Mouse (Mus musculus): ENCODE results near the gene Klrk1. TPM values are rescaled to one million over a fixed set of nuclear protein-coding genes. Genes with fewer than 3 reads are reported as not detected.
"Not testable (repeated sequence)": the region's sequence is repeated elsewhere in the genome, so short reads cannot be mapped to it uniquely, and the experiment has no call there.

The Klrk1 gene
- polyA plus RNA-seq (2014; fragmentation: Nextera tagmentation; extraction: Ambion mirVana) = 0.19 and 0.43 TPM in 2 replicates

GRCm38 (mm10) chr6:129623735-129624134 is at the start of gene Klrk1:
Gene Klrk1, minus strand, starts transcription at chr6:129623864.
- ATAC-seq (replicated peaks; ENCODE audit: low FRiP score, low TSS enrichment, low read depth) (no peak), DNase-seq (ENCODE audit: low spot score) (no peak)
- Histone ChIP-seq H3K27me3 (replicated peaks; ENCODE audit: control insufficient read depth, insufficient read depth, low read length) (no peaks in the 10 kb centered on the region), H3K27ac (ENCODE audit: low read depth) (no peak within 1 kb of the TSS), H3K4me2 (ENCODE audit: low read length) (no peak within 1 kb of the TSS), H3K4me1 (replicated peaks; ENCODE audit: control insufficient read depth, insufficient read depth, low read length) (no peaks in the 10 kb centered on the region), H3K4me3 (ENCODE audit: low read depth, low read length) (no peak within 1 kb of the TSS), H3K9ac (ENCODE audit: low read length) (no peak within 1 kb of the TSS), H3K9me3 (ENCODE audit: control insufficient read depth, low read length) (no peaks in the 10 kb centered on the region), H3K36me3 (ENCODE audit: control insufficient read depth, insufficient read depth, low read length) (no peaks in the 10 kb centered on the region)
- 80% methylated on average over 4 of the region's 4 CpGs for WGBS

GRCm38 (mm10) chr6:129661301-129661700 is 37.6 kb upstream of the Klrk1 start:
- not testable (repeated sequence) for H3K4me3 ChIP-seq (ENCODE audit: low read depth, low read length); H3K27ac ChIP-seq (ENCODE audit: low read depth); H3K9ac ChIP-seq (ENCODE audit: low read length); ATAC-seq (replicated peaks; ENCODE audit: low FRiP score, low TSS enrichment, low read depth); H3K36me3 ChIP-seq (ENCODE audit: control insufficient read depth, insufficient read depth, low read length); H3K4me2 ChIP-seq (ENCODE audit: low read length); H3K9me3 ChIP-seq (ENCODE audit: control insufficient read depth, low read length); H3K27me3 ChIP-seq (replicated peaks; ENCODE audit: control insufficient read depth, insufficient read depth, low read length); DNase-seq (ENCODE audit: low spot score); H3K4me1 ChIP-seq (replicated peaks; ENCODE audit: control insufficient read depth, insufficient read depth, low read length)
- no CpG with 5 or more reads among the region's 3 CpGs for WGBS

- 76% methylated on average over 4 of the region's 4 CpGs for WGBS
- not testable (repeated sequence) for H3K4me1 ChIP-seq (replicated peaks; ENCODE audit: control insufficient read depth, insufficient read depth, low read length); H3K4me2 ChIP-seq (ENCODE audit: low read length); ATAC-seq (replicated peaks; ENCODE audit: low FRiP score, low TSS enrichment, low read depth); H3K36me3 ChIP-seq (ENCODE audit: control insufficient read depth, insufficient read depth, low read length); H3K9me3 ChIP-seq (ENCODE audit: control insufficient read depth, low read length); H3K27me3 ChIP-seq (replicated peaks; ENCODE audit: control insufficient read depth, insufficient read depth, low read length); H3K9ac ChIP-seq (ENCODE audit: low read length); H3K4me3 ChIP-seq (ENCODE audit: low read depth, low read length); DNase-seq (ENCODE audit: low spot score); H3K27ac ChIP-seq (ENCODE audit: low read depth)
Measured at GRCm38 (mm10) chr6:129660589-129660988, 36.9 kb upstream of the Klrk1 start, which contains the start of gene Klrc2. Gene Klrc2, minus strand, starts transcription at chr6:129660689.

GRCm38 (mm10) chr6:129644054-129644453 is 20.4 kb upstream of the Klrk1 start:
- not testable (repeated sequence) for H3K27ac ChIP-seq (ENCODE audit: low read depth); ATAC-seq (replicated peaks; ENCODE audit: low FRiP score, low TSS enrichment, low read depth); DNase-seq (ENCODE audit: low spot score); H3K4me3 ChIP-seq (ENCODE audit: low read depth, low read length); H3K9me3 ChIP-seq (ENCODE audit: control insufficient read depth, low read length); H3K9ac ChIP-seq (ENCODE audit: low read length); H3K4me1 ChIP-seq (replicated peaks; ENCODE audit: control insufficient read depth, insufficient read depth, low read length); H3K4me2 ChIP-seq (ENCODE audit: low read length); H3K27me3 ChIP-seq (replicated peaks; ENCODE audit: control insufficient read depth, insufficient read depth, low read length); H3K36me3 ChIP-seq (ENCODE audit: control insufficient read depth, insufficient read depth, low read length)
- 75% methylated on average over 1 of the region's 3 CpGs for WGBS

DNA sequence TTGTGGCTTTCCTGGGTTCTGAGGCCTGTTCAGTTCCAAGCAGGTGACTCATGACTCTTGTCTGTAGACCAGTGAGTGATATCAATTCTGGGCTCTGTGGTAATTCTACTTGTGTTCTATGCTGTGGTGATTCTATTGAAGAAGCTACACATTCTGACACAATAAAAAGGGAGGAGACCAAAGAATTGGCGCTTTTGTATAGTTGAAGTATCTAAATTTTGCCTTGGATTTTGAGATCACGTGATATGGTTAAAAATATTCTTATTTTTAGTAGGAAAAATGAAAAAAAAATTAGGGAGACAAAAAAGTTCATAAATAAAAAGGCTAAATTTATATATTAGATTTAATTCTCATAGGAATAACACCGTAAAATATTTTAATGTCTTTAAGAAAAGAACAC is 19.6 kb upstream of the Klrk1 start, which contains the start of gene Klrc3:
TSS of gene Klrc3 (minus strand) at position 101 of the 400 bp plus-strand sequence.
- H3K9me3 ChIP-seq (ENCODE audit: control insufficient read depth, low read length); H3K27me3 ChIP-seq (replicated peaks; ENCODE audit: control insufficient read depth, insufficient read depth, low read length); H3K9ac ChIP-seq (ENCODE audit: low read length); H3K4me3 ChIP-seq (ENCODE audit: low read depth, low read length); H3K36me3 ChIP-seq (ENCODE audit: control insufficient read depth, insufficient read depth, low read length); H3K4me1 ChIP-seq (replicated peaks; ENCODE audit: control insufficient read depth, insufficient read depth, low read length); H3K4me2 ChIP-seq (ENCODE audit: low read length); H3K27ac ChIP-seq (ENCODE audit: low read depth); ATAC-seq (replicated peaks; ENCODE audit: low FRiP score, low TSS enrichment, low read depth); DNase-seq (ENCODE audit: low spot score): not testable (repeated sequence)
- WGBS = 80% methylated on average over 3 of the region's 3 CpGs

GRCm38 (mm10) chr6:129631046-129631445 is 7.4 kb upstream of the Klrk1 start:
- not testable (repeated sequence) for H3K36me3 ChIP-seq (ENCODE audit: control insufficient read depth, insufficient read depth, low read length); DNase-seq (ENCODE audit: low spot score); H3K4me2 ChIP-seq (ENCODE audit: low read length); H3K9me3 ChIP-seq (ENCODE audit: control insufficient read depth, low read length); H3K27me3 ChIP-seq (replicated peaks; ENCODE audit: control insufficient read depth, insufficient read depth, low read length); H3K4me3 ChIP-seq (ENCODE audit: low read depth, low read length); ATAC-seq (replicated peaks; ENCODE audit: low FRiP score, low TSS enrichment, low read depth); H3K27ac ChIP-seq (ENCODE audit: low read depth); H3K4me1 ChIP-seq (replicated peaks; ENCODE audit: control insufficient read depth, insufficient read depth, low read length); H3K9ac ChIP-seq (ENCODE audit: low read length)
- WGBS = 75% methylated on average over 2 of the region's 2 CpGs

DNA sequence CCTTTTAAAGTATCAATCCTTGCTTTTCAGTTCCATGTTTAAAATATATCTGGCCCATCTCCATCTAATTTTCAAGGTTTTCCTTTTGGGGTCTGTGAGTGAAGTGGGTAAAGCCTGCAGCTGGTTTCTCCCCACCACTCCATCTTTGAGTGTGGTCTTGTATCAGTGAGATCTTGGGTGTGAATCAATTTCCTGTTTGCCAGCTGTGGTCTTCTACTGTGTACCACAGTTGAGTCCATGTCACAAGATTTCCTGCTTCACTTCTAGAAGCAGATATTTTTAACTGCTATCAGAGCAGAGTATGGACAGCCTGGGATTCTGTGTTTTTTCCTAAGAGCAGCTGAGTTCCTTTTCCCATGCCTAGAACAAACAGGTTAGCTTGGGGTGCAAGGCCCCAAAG is 15.3 kb downstream of the Klrk1 start:
- Histone ChIP-seq H3K9me3 (ENCODE audit: control insufficient read depth, low read length) (no peaks in the 10 kb centered on the region), H3K27me3 (replicated peaks; ENCODE audit: control insufficient read depth, insufficient read depth, low read length) (no peaks in the 10 kb centered on the region), H3K9ac (ENCODE audit: low read length) (no peak overlapping the region), H3K27ac (ENCODE audit: low read depth) (no peak overlapping the region), H3K4me1 (replicated peaks; ENCODE audit: control insufficient read depth, insufficient read depth, low read length) (no peaks in the 10 kb centered on the region), H3K36me3 (ENCODE audit: control insufficient read depth, insufficient read depth, low read length) (no peaks in the 10 kb centered on the region), H3K4me2 (ENCODE audit: low read length) (no peak overlapping the region), H3K4me3 (ENCODE audit: low read depth, low read length) (no peak overlapping the region)
- DNase-seq (ENCODE audit: low spot score) = no peak
- no peak for ATAC-seq (replicated peaks; ENCODE audit: low FRiP score, low TSS enrichment, low read depth)

DNA sequence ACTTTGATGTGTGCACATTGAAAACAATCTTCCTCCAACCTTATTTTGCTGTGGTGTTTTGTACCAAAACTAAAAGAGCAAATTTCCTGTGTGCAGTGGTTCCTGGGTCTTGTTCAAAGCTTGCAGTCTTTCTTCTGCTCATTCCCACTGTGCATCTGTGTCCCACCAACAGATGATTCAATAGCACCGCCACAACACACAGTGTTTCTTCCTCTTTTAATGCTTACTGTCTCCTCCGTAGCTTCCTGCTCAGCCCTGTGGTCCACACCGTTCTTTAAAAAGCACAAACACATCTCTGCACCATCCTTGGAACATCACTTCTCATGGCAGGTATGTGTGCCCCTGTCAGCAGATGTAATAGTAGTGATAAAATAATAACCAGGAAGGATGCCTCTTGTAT is 32.2 kb downstream of the Klrk1 start, which contains the start of gene Klrd1:
TSS of gene Klrd1 (plus strand) at position 275 of the 400 bp plus-strand sequence.
- H3K4me2 ChIP-seq (ENCODE audit: low read length) = no peak within 1 kb of the TSS
- no peak within 1 kb of the TSS for H3K9ac ChIP-seq (ENCODE audit: low read length)
- no peak within 1 kb of the TSS for H3K4me3 ChIP-seq (ENCODE audit: low read depth, low read length)
- H3K36me3 ChIP-seq (ENCODE audit: control insufficient read depth, insufficient read depth, low read length) = no peaks in the 10 kb centered on the region
- no peaks in the 10 kb centered on the region for H3K4me1 ChIP-seq (replicated peaks; ENCODE audit: control insufficient read depth, insufficient read depth, low read length)
- DNase-seq (ENCODE audit: low spot score) = no peak
- no peaks in the 10 kb centered on the region for H3K27me3 ChIP-seq (replicated peaks; ENCODE audit: control insufficient read depth, insufficient read depth, low read length)
- H3K9me3 ChIP-seq (ENCODE audit: control insufficient read depth, low read length) = no peaks in the 10 kb centered on the region
- 75% methylated on average over 3 of the region's 3 CpGs for WGBS
- no peak for ATAC-seq (replicated peaks; ENCODE audit: low FRiP score, low TSS enrichment, low read depth)
- H3K27ac ChIP-seq (ENCODE audit: low read depth) = no peak within 1 kb of the TSS

GRCm38 (mm10) chr6:129583014-129583413 is 40.6 kb downstream of the Klrk1 start:
- Histone ChIP-seq H3K27ac (ENCODE audit: low read depth) (no peak overlapping the region), H3K4me3 (ENCODE audit: low read depth, low read length) (no peak overlapping the region), H3K4me2 (ENCODE audit: low read length) (no peak overlapping the region), H3K9ac (ENCODE audit: low read length) (no peak overlapping the region), H3K36me3 (ENCODE audit: control insufficient read depth, insufficient read depth, low read length) (no peaks in the 10 kb centered on the region), H3K4me1 (replicated peaks; ENCODE audit: control insufficient read depth, insufficient read depth, low read length) (no peaks in the 10 kb centered on the region), H3K27me3 (replicated peaks; ENCODE audit: control insufficient read depth, insufficient read depth, low read length) (no peaks in the 10 kb centered on the region), H3K9me3 (ENCODE audit: control insufficient read depth, low read length) (no peaks in the 10 kb centered on the region)
- DNase-seq (ENCODE audit: low spot score) (no peak), ATAC-seq (replicated peaks; ENCODE audit: low FRiP score, low TSS enrichment, low read depth) (no peak)
- 69% methylated on average over 3 of the region's 3 CpGs for WGBS
